Mouse (Mus musculus) heart, postnatal 0 days (tissue): ENCODE measurements around the gene B3galt6. TPM values are rescaled to one million over a fixed set of nuclear protein-coding genes. Genes with fewer than 3 reads are reported as not detected.

Source experiments
- ATAC-seq: fragments of 200-750 bp; cut with Nextera tagmentation; 2 replicates; pipeline ENCODE4 v1.8.0; 2017; ENCODE audit warnings: low read depth, moderate number of reproducible peaks, moderate library complexity; ENCODE audit not compliant: insufficient read depth
- DNase-seq: peaks from one replicate; pipeline ENCODE4 v3.0.0-alpha.2; 2016; ENCODE audit warnings: low spot score
- H3K27ac ChIP-seq: fragments of 300-500 bp; sonication (generic); 2 replicates; pipeline ENCODE4 v1.5.1; 2014; ENCODE audit warnings: low read depth, mild to moderate bottlenecking
- H3K27me3 ChIP-seq: fragments of 300-500 bp; sonication (generic); 2 replicates; pipeline ENCODE4 v1.6.1; 2014; ENCODE audit warnings: low read length, mixed read lengths; ENCODE audit not compliant: control insufficient read depth, insufficient read depth
- H3K36me3 ChIP-seq: fragments of 300-500 bp; sonication (generic); replicated peaks from 2 replicates; pipeline ENCODE4 v1.6.1; 2014; ENCODE audit warnings: low read length, mixed read lengths; ENCODE audit not compliant: control insufficient read depth, insufficient read depth
- H3K4me1 ChIP-seq: fragments of 300-500 bp; sonication (generic); 2 replicates; pipeline ENCODE4 v1.6.1; 2014; ENCODE audit warnings: antibody characterized with exemption; ENCODE audit not compliant: control insufficient read depth, insufficient read depth
- H3K4me2 ChIP-seq: fragments of 300-500 bp; sonication (generic); 2 replicates; pipeline ENCODE4 v1.6.1; 2014; ENCODE audit warnings: low read depth, mild to moderate bottlenecking, low read length, moderate library complexity
- H3K4me3 ChIP-seq: fragments of 300-500 bp; sonication (generic); 2 replicates; pipeline ENCODE4 v1.5.1; 2014; ENCODE audit warnings: low read depth, low read length
- H3K9ac ChIP-seq: fragments of 300-500 bp; sonication (generic); replicated peaks from 2 replicates; pipeline ENCODE4 v1.6.1; 2014; ENCODE audit warnings: low read depth, low read length, mixed read lengths
- H3K9me3 ChIP-seq: fragments of 300-500 bp; sonication (generic); replicated peaks from 2 replicates; pipeline ENCODE4 v1.6.1; 2016; ENCODE audit warnings: low read length; ENCODE audit not compliant: control insufficient read depth
- CTCF ChIP-seq: IDR thresholded peaks from 2 replicates; pipeline ENCODE4 v1.5.1; 2016; ENCODE audit warnings: antibody characterized with exemption, control low read depth, low read depth
- EP300 ChIP-seq: IDR thresholded peaks from 2 replicates; pipeline ENCODE4 v1.6.1; 2016; ENCODE audit warnings: antibody characterized with exemption, low read depth
- WGBS: fragments of 180-500 bp; shearing (Covaris S2); extraction: QIAGEN DNeasy Blood & Tissue Kit; methylation state at CpG from one replicate; pipeline ENCODE4 v1.1.7; 2014; 5-methylcytosine and 5-hydroxymethylcytosine counted together
- polyA plus RNA-seq: library from polyadenylated mRNA; unstranded; fragments of >200 nt; fragmentation: Nextera tagmentation; extraction: Ambion mirVana; gene quantifications from 2 replicates; pipeline ENCODE4 v1.2.1, GENCODE M21; 2015
- total RNA-seq: library from RNA; depleted of rRNA; stranded (reverse); fragments of >200 nt; gene quantifications from 2 replicates; pipeline ENCODE4 v1.2.3, GENCODE M21; 2014; ENCODE audit warnings: low replicate concordance; rRNA removed

The B3galt6 gene
- total and polyA plus RNA-seq, 2 experiments from 2014 or later = 5.7 to 11.2 TPM

GRCm38 (mm10) chr4:155943049-155943452 lies 49.4 kb downstream of the B3galt6 start:
- 2% methylated on average over 16 of the region's 17 CpGs for WGBS
- peak overlapping the region; percentile 93 for H3K9ac ChIP-seq
- no peaks in the 10 kb centered on the region for H3K9me3 ChIP-seq
- no peak for TF ChIP-seq EP300
- TF ChIP-seq CTCF = no peak
- H3K4me2 ChIP-seq = peak overlapping the region; percentile 98
- H3K27me3 ChIP-seq = no peaks in the 10 kb centered on the region
- H3K36me3 ChIP-seq = peaks cover 10% of the 10 kb centered on the region
- peak; percentile 12; the same call in 1 of the 2 replicates for ATAC-seq
- peak overlapping the region; percentile 95 for H3K4me3 ChIP-seq
- peaks cover 14% of the 10 kb centered on the region; the same call in 1 of the 2 replicates for H3K4me1 ChIP-seq
- peak overlapping the region; percentile 87 for H3K27ac ChIP-seq
- peak; percentile 23 for DNase-seq

Other genes with a start within 250 kb of the B3galt6 start
- gene Atad3a, start 231.6 kb downstream of the B3galt6 start, total RNA-seq = 123 and 128 TPM in 2 replicates
- gene Atad3a, start 231.6 kb downstream of the B3galt6 start, polyA plus RNA-seq = 85.3 and 99.3 TPM in 2 replicates
- gene Vwa1, start 218.0 kb downstream of the B3galt6 start, total RNA-seq = 15.5 and 20.0 TPM in 2 replicates
- gene Vwa1, start 218.0 kb downstream of the B3galt6 start, polyA plus RNA-seq = 7.1 and 7.5 TPM in 2 replicates
- 3.4 and 4.2 TPM in 2 replicates for gene Tmem88b, start 206.8 kb downstream of the B3galt6 start, total RNA-seq
- 2.5 and 2.9 TPM in 2 replicates for gene Tmem88b, start 206.8 kb downstream of the B3galt6 start, polyA plus RNA-seq
- gene Ankrd65, start 202.2 kb downstream of the B3galt6 start, total RNA-seq = not detected in 2 replicates
- gene Ankrd65, start 202.2 kb downstream of the B3galt6 start, polyA plus RNA-seq = 0.26 TPM in 1 of 2 replicates, not detected in the other
- gene Mrpl20, start 189.8 kb downstream of the B3galt6 start, total RNA-seq = 32.2 and 91.4 TPM in 2 replicates
- gene Mrpl20, start 189.8 kb downstream of the B3galt6 start, polyA plus RNA-seq = 188 and 207 TPM in 2 replicates
- 58.7 and 80.7 TPM in 2 replicates for gene Ccnl2, start 180.2 kb downstream of the B3galt6 start, total RNA-seq
- 79.6 and 83.0 TPM in 2 replicates for gene Ccnl2, start 180.2 kb downstream of the B3galt6 start, polyA plus RNA-seq
- gene Aurkaip1, start 161.4 kb downstream of the B3galt6 start, total RNA-seq = 122 and 146 TPM in 2 replicates
- gene Aurkaip1, start 161.4 kb downstream of the B3galt6 start, polyA plus RNA-seq = 155 TPM in 2 replicates
- 99.5 and 113 TPM in 2 replicates for gene Mxra8, start 153.0 kb downstream of the B3galt6 start, total RNA-seq
- 57.8 and 62.6 TPM in 2 replicates for gene Mxra8, start 153.0 kb downstream of the B3galt6 start, polyA plus RNA-seq
- gene Dvl1, start 145.2 kb downstream of the B3galt6 start, total RNA-seq = 49.5 and 76.4 TPM in 2 replicates
- gene Dvl1, start 145.2 kb downstream of the B3galt6 start, polyA plus RNA-seq = 2.8 and 2.9 TPM in 2 replicates
- gene Tas1r3, start 129.3 kb downstream of the B3galt6 start, total RNA-seq = 0.11 and 0.19 TPM in 2 replicates
- 0.04 and 0.05 TPM in 2 replicates for gene Tas1r3, start 129.3 kb downstream of the B3galt6 start, polyA plus RNA-seq
- gene Cptp, start 123.2 kb downstream of the B3galt6 start, total RNA-seq = 9.8 and 11.8 TPM in 2 replicates
- 7.0 and 7.2 TPM in 2 replicates for gene Cptp, start 123.2 kb downstream of the B3galt6 start, polyA plus RNA-seq
- 19.0 and 25.1 TPM in 2 replicates for gene Ints11, start 123.1 kb downstream of the B3galt6 start, total RNA-seq
- gene Ints11, start 123.1 kb downstream of the B3galt6 start, polyA plus RNA-seq = 20.0 and 21.6 TPM in 2 replicates
- gene Pusl1, start 100.9 kb downstream of the B3galt6 start, total RNA-seq = 31.3 and 33.9 TPM in 2 replicates
- 20.1 and 22.3 TPM in 2 replicates for gene Pusl1, start 100.9 kb downstream of the B3galt6 start, polyA plus RNA-seq
- 16.3 and 31.2 TPM in 2 replicates for gene Acap3, start 100.8 kb downstream of the B3galt6 start, total RNA-seq
- gene Acap3, start 100.8 kb downstream of the B3galt6 start, polyA plus RNA-seq = 5.8 and 6.4 TPM in 2 replicates
- gene Ube2j2, start 48.8 kb downstream of the B3galt6 start, total RNA-seq = 46.4 and 46.8 TPM in 2 replicates
- 63.3 and 66.9 TPM in 2 replicates for gene Ube2j2, start 48.8 kb downstream of the B3galt6 start, polyA plus RNA-seq
- gene C1qtnf12, start 30.3 kb downstream of the B3galt6 start, total RNA-seq = 42.5 and 51.4 TPM in 2 replicates
- gene C1qtnf12, start 30.3 kb downstream of the B3galt6 start, polyA plus RNA-seq = 20.5 and 20.8 TPM in 2 replicates
- 88.4 and 114 TPM in 2 replicates for gene Sdf4, start 223 bp upstream of the B3galt6 start, total RNA-seq
- 102 and 105 TPM in 2 replicates for gene Sdf4, start 223 bp upstream of the B3galt6 start, polyA plus RNA-seq
- gene Tnfrsf4, start 21.2 kb upstream of the B3galt6 start, total RNA-seq = not detected in 2 replicates
- 0.26 and 0.31 TPM in 2 replicates for gene Tnfrsf4, start 21.2 kb upstream of the B3galt6 start, polyA plus RNA-seq
- 2.2 TPM in 1 of 2 replicates, not detected in the other for gene Tnfrsf18, start 33.5 kb upstream of the B3galt6 start, total RNA-seq
- gene Tnfrsf18, start 33.5 kb upstream of the B3galt6 start, polyA plus RNA-seq = 0.88 and 1.00 TPM in 2 replicates
- gene Ttll10, start 66.8 kb upstream of the B3galt6 start, total RNA-seq = not detected in 2 replicates
- gene Ttll10, start 66.8 kb upstream of the B3galt6 start, polyA plus RNA-seq = 0.08 TPM in 1 of 2 replicates, not detected in the other
- 6.7 and 14.6 TPM in 2 replicates for gene 9430015G10Rik, start 117.3 kb upstream of the B3galt6 start, total RNA-seq
- gene 9430015G10Rik, start 117.3 kb upstream of the B3galt6 start, polyA plus RNA-seq = 3.8 and 4.3 TPM in 2 replicates
- not detected in 2 replicates for gene Rnf223, start 137.9 kb upstream of the B3galt6 start, total RNA-seq
- not detected in 2 replicates for gene Rnf223, start 137.9 kb upstream of the B3galt6 start, polyA plus RNA-seq
- gene Agrn, start 204.8 kb upstream of the B3galt6 start, total RNA-seq = 94.4 and 109 TPM in 2 replicates
- gene Agrn, start 204.8 kb upstream of the B3galt6 start, polyA plus RNA-seq = 18.5 and 20.1 TPM in 2 replicates
- gene Isg15, start 208.2 kb upstream of the B3galt6 start, total RNA-seq = 7.5 and 19.9 TPM in 2 replicates
- gene Isg15, start 208.2 kb upstream of the B3galt6 start, polyA plus RNA-seq = 4.5 and 7.0 TPM in 2 replicates
- 5.9 and 6.0 TPM in 2 replicates for gene AW011738, start 210.7 kb upstream of the B3galt6 start, total RNA-seq
- gene AW011738, start 210.7 kb upstream of the B3galt6 start, polyA plus RNA-seq = 3.2 and 3.4 TPM in 2 replicates
- 57.5 and 68.3 TPM in 2 replicates for gene Perm1, start 223.2 kb upstream of the B3galt6 start, total RNA-seq
- gene Perm1, start 223.2 kb upstream of the B3galt6 start, polyA plus RNA-seq = 35.9 and 42.9 TPM in 2 replicates
- gene Plekhn1, start 242.2 kb upstream of the B3galt6 start, total RNA-seq = 15.3 and 21.9 TPM in 2 replicates
- 5.9 and 6.0 TPM in 2 replicates for gene Plekhn1, start 242.2 kb upstream of the B3galt6 start, polyA plus RNA-seq
- gene Noc2l, start 243.4 kb upstream of the B3galt6 start, total RNA-seq = 34.5 and 46.4 TPM in 2 replicates
- 15.8 and 17.2 TPM in 2 replicates for gene Noc2l, start 243.4 kb upstream of the B3galt6 start, polyA plus RNA-seq